Mouse (Mus musculus): ENCODE results near the gene Tnfaip3. TPM values are rescaled to one million over a fixed set of nuclear protein-coding genes. Genes with fewer than 3 reads are reported as not detected.

The Tnfaip3 gene
- 2.5 and 2.6 TPM in 2 replicates for polyA plus RNA-seq (2012; rRNA removed)

DNA sequence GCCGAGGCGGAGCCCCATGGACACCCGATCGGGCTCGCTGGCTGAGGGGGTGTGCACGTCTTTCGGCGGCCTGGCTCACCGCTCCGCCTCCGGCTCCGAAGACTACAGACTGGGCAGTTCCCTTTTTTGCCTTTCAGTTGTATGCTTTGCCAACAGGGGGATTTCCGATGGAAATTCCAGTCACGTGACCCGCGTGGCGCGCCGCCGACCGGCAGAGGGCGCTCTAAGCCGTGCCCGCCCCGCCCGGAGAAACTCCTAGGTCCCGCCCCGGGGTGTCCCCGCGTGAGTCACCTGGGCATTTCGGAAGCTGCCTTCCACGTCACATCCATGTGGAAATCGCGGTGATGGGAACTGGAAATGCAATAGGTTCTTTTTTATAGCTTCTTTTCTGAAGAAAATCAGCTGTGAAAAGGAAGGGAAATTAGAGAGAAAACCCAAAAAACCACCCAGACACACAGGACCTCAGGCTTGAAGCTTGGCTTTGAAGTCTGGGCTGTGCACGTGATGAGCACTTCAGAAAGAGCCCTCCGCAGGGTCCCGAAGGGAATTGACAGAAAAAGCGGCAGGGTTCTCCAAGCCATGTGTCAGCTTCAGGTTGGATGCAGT, at the start of gene Tnfaip3:
Gene Tnfaip3, minus strand, starts transcription at position 401 of the 606 bp plus-strand sequence.

Other genes starting within 250 kb of the Tnfaip3 start
- not detected in 2 replicates for gene Gm4922, start 228.9 kb downstream of the Tnfaip3 start, polyA plus RNA-seq (2012; rRNA removed)
- gene Perp, start 170.6 kb downstream of the Tnfaip3 start, polyA plus RNA-seq (2012; rRNA removed) = 9.2 and 10.8 TPM in 2 replicates

Data from central nervous system, embryonic 18 days (tissue).